Mouse (Mus musculus): ENCODE measurements at regions not wholly inside any gene's neighbourhood (a gene's known extent, or its start where the extent isn't known, plus 50 kb on each side); places are given as distances from the start of the nearest gene placed in this dataset.

DNA sequence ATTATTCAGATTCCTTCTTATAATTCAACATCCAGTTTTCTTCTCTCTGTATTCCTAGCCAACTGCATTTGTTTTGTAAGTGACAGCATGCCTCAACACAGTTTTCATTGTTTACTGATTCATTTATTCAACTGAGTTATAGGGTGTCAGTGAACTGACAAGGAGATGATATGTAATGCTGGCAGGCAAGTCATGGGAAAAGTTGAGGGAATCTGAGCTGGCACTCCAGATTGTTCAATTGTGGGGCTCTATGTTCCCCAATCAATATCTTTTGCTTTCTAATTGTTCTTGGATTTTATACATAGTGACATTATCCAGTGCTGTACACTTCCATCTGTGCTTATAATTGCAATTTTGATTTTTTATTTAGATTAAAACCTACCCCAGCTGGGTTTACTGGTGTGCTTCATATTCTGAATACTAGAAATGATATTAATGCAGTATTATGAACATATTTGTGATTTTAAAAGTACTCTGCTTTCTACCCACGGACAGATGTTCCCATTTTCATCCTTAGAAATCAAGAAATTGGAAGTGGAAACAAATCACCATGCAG, 1015.5 kb downstream of the D3Ertd751e start:
- Histone ChIP-seq H3K9ac (replicated peaks) (no peak overlapping the region), H3K4me2 (ENCODE audit: low read depth, low read length) (no peak overlapping the region), H3K27me3 (ENCODE audit: insufficient read depth, low read length) (no peaks in the 10 kb centered on the region), H3K9me3 (ENCODE audit: low read length) (no peaks in the 10 kb centered on the region), H3K27ac (ENCODE audit: low read depth) (no peak overlapping the region), H3K4me3 (ENCODE audit: low read depth, low read length) (no peak overlapping the region), H3K36me3 (replicated peaks; ENCODE audit: insufficient read depth, low read length) (no peaks in the 10 kb centered on the region), H3K4me1 (ENCODE audit: insufficient read depth) (no peaks in the 10 kb centered on the region)
- no peak for DNase-seq
- no peak for ATAC-seq
- TF ChIP-seq CTCF (IDR thresholded peaks at IDR 0.05; ENCODE audit: low read depth) (no peak), EP300 (IDR thresholded peaks at IDR 0.05; ENCODE audit: low read depth) (no peak)
- 35% methylated on average over 1 of the region's 1 CpGs for WGBS (ENCODE audit: insufficient replicate concordance)

DNA sequence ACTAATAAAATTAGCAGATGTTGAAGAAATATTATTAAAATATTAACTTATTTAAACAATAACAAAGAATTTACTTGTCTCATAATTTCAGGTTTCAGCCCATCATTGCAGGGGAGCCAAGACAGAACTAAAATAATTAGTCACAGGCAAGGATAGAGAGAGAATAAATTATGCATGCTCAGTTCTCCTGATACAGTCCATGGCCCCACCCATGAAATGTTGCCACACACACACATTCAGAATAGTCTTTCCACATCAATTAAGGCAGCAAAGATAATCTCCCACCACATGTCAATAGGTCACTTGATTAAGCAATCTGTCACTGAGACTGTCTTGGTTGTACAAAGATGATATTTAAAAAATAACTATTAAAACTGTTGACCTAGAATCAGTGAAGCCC, 1019.8 kb downstream of the D3Ertd751e start:
- Histone ChIP-seq H3K9ac (replicated peaks) (no peak overlapping the region), H3K4me2 (ENCODE audit: low read depth, low read length) (no peak overlapping the region), H3K9me3 (ENCODE audit: low read length) (no peaks in the 10 kb centered on the region), H3K27me3 (ENCODE audit: insufficient read depth, low read length) (no peaks in the 10 kb centered on the region), H3K36me3 (replicated peaks; ENCODE audit: insufficient read depth, low read length) (no peaks in the 10 kb centered on the region), H3K4me3 (ENCODE audit: low read depth, low read length) (no peak overlapping the region), H3K27ac (ENCODE audit: low read depth) (no peak overlapping the region), H3K4me1 (ENCODE audit: insufficient read depth) (no peaks in the 10 kb centered on the region)
- DNase-seq (no peak), ATAC-seq (no peak)
- no peak for TF ChIP-seq CTCF (IDR thresholded peaks at IDR 0.05; ENCODE audit: low read depth)
- TF ChIP-seq EP300 (IDR thresholded peaks at IDR 0.05; ENCODE audit: low read depth): no peak

DNA sequence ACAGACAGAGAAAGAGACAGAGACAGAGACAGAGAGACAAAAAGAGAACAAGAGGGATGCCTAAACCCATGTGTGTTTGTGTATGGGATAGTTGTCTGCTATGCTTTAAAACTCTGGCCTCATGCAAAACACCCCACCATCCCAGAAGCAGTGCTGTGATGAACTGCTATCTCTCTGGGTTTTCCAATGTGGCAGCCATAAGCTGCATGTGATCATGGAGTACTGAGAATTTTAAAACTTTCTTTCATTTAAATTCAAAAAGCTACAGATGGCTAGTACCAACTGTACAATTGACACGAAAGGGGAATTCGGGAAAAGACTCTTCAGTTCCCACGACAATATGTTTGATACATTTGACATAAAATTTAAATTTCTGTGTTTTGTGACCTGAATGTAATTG, 1041.1 kb downstream of the D3Ertd751e start:
- H3K4me2 ChIP-seq (ENCODE audit: low read depth, low read length): no peak overlapping the region
- TF ChIP-seq EP300 (IDR thresholded peaks at IDR 0.05; ENCODE audit: low read depth) (no peak), CTCF (IDR thresholded peaks at IDR 0.05; ENCODE audit: low read depth) (no peak)
- H3K27ac ChIP-seq (ENCODE audit: low read depth): no peak overlapping the region
- H3K36me3 ChIP-seq (replicated peaks; ENCODE audit: insufficient read depth, low read length): no peaks in the 10 kb centered on the region
- H3K4me1 ChIP-seq (ENCODE audit: insufficient read depth): no peaks in the 10 kb centered on the region
- H3K9ac ChIP-seq (replicated peaks): no peak overlapping the region
- ATAC-seq: no peak
- H3K9me3 ChIP-seq (ENCODE audit: low read length): no peaks in the 10 kb centered on the region
- WGBS (ENCODE audit: insufficient replicate concordance): 86% methylated on average over 3 of the region's 3 CpGs
- H3K4me3 ChIP-seq (ENCODE audit: low read depth, low read length): no peak overlapping the region
- H3K27me3 ChIP-seq (ENCODE audit: insufficient read depth, low read length): no peaks in the 10 kb centered on the region
- no peak for DNase-seq

DNA sequence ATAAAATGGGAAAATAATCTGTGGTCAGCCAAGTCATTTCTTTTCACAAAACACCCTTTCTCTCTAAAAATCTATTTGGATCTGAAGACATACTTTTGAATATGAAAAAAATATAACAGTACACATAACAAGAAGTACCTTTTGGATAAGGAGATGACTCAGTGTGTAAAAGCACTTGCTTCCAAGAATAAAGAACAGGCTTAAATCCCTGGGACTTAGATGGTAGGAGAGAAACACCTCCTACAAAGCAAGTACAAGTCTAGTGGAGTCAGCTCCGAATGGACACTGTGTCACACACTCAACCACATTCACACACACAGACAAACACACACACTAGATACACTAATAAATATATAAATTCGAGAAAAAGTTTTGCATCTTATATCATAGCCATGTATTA, 1041.8 kb downstream of the D3Ertd751e start:
- Histone ChIP-seq H3K4me2 (ENCODE audit: low read depth, low read length) (no peak overlapping the region), H3K9ac (replicated peaks) (no peak overlapping the region), H3K4me1 (ENCODE audit: insufficient read depth) (no peaks in the 10 kb centered on the region), H3K9me3 (ENCODE audit: low read length) (no peaks in the 10 kb centered on the region), H3K27me3 (ENCODE audit: insufficient read depth, low read length) (no peaks in the 10 kb centered on the region), H3K4me3 (ENCODE audit: low read depth, low read length) (no peak overlapping the region), H3K36me3 (replicated peaks; ENCODE audit: insufficient read depth, low read length) (no peaks in the 10 kb centered on the region), H3K27ac (ENCODE audit: low read depth) (no peak overlapping the region)
- 59% methylated on average over 2 of the region's 2 CpGs for WGBS (ENCODE audit: insufficient replicate concordance)
- TF ChIP-seq CTCF (IDR thresholded peaks at IDR 0.05; ENCODE audit: low read depth): no peak
- TF ChIP-seq EP300 (IDR thresholded peaks at IDR 0.05; ENCODE audit: low read depth): no peak
- no peak for DNase-seq
- no peak for ATAC-seq

DNA sequence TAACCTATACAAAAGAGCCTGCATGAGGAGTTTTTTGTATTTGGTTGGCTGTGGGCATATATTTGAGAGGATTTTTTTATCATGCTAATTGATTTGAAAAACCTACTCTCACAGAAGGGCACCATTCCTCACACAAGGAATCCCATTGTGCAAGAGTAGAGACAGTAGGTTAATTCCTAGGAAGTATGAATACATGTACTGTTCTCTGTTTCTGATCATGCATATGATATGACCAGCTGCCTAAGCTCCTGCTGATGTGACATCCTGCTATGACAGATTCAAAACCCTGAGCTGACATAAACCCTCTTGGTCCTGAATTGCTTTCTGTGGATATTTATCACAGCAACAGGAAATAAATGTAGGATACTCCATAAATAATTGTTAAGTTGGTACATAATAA, 1048.0 kb downstream of the D3Ertd751e start:
- H3K4me3 ChIP-seq (ENCODE audit: low read depth, low read length): no peak overlapping the region
- no peak overlapping the region for H3K4me2 ChIP-seq (ENCODE audit: low read depth, low read length)
- no peak for ATAC-seq
- H3K27me3 ChIP-seq (ENCODE audit: insufficient read depth, low read length): no peaks in the 10 kb centered on the region
- no peaks in the 10 kb centered on the region for H3K9me3 ChIP-seq (ENCODE audit: low read length)
- no peaks in the 10 kb centered on the region for H3K36me3 ChIP-seq (replicated peaks; ENCODE audit: insufficient read depth, low read length)
- H3K27ac ChIP-seq (ENCODE audit: low read depth): no peak overlapping the region
- TF ChIP-seq EP300 (IDR thresholded peaks at IDR 0.05; ENCODE audit: low read depth) (no peak), CTCF (IDR thresholded peaks at IDR 0.05; ENCODE audit: low read depth) (no peak)
- no peaks in the 10 kb centered on the region for H3K4me1 ChIP-seq (ENCODE audit: insufficient read depth)
- no peak overlapping the region for H3K9ac ChIP-seq (replicated peaks)
- DNase-seq: no peak

DNA sequence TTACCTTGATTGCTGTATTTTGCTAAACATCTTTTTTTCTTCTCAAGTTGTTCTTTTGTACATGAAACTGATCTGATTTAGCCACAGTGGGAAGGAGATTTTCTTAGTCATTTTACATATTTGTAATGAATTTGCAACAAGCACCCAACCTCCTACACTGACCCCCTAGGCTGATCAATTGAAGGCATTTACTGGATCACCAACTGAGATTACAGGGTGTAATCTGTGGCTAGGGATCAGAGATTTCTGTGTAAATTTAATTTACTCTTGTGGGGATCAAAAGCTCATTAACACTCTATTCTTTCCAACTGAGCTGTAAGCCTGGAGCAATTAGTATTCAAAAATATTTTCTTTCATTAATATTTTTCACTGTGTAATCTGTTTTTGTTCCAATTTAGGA, 1049.5 kb downstream of the D3Ertd751e start:
- Histone ChIP-seq H3K9ac (replicated peaks) (no peak overlapping the region), H3K4me3 (ENCODE audit: low read depth, low read length) (no peak overlapping the region), H3K27ac (ENCODE audit: low read depth) (no peak overlapping the region), H3K9me3 (ENCODE audit: low read length) (no peaks in the 10 kb centered on the region), H3K4me2 (ENCODE audit: low read depth, low read length) (no peak overlapping the region), H3K36me3 (replicated peaks; ENCODE audit: insufficient read depth, low read length) (no peaks in the 10 kb centered on the region), H3K27me3 (ENCODE audit: insufficient read depth, low read length) (no peaks in the 10 kb centered on the region), H3K4me1 (ENCODE audit: insufficient read depth) (no peaks in the 10 kb centered on the region)
- TF ChIP-seq CTCF (IDR thresholded peaks at IDR 0.05; ENCODE audit: low read depth) (no peak), EP300 (IDR thresholded peaks at IDR 0.05; ENCODE audit: low read depth) (no peak)
- ATAC-seq: no peak
- no peak for DNase-seq

DNA sequence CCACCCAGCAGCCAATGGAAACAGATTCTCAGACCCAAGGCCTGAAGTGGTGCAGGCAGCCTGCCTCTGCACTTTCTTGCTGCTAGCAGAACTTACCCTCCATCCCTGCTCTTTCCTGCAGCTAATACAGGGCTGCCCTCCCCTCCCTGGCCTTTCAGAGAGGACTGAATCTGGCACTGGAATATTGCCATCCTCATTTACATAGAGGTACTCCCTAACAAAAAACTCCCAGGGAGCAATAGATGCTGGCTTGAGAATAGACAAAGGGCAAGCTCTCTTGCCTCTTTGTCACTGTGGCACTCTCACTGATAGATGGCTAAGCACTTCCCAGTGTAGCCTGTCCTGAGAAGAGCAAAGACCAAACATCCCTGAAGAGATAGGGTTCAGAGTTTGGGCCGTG, 1088.0 kb downstream of the D3Ertd751e start:
- H3K4me3 ChIP-seq (ENCODE audit: low read depth, low read length): no peak overlapping the region
- ATAC-seq: no peak

More for the DNA sequence above, 1088.0 kb downstream of the D3Ertd751e start:
- Histone ChIP-seq H3K9ac (replicated peaks) (no peak overlapping the region), H3K4me2 (ENCODE audit: low read depth, low read length) (no peak overlapping the region), H3K27ac (ENCODE audit: low read depth) (no peak overlapping the region), H3K9me3 (ENCODE audit: low read length) (no peaks in the 10 kb centered on the region), H3K27me3 (ENCODE audit: insufficient read depth, low read length) (no peaks in the 10 kb centered on the region), H3K4me1 (ENCODE audit: insufficient read depth) (no peaks in the 10 kb centered on the region), H3K36me3 (replicated peaks; ENCODE audit: insufficient read depth, low read length) (no peaks in the 10 kb centered on the region)
- WGBS (ENCODE audit: insufficient replicate concordance): 34% methylated on average over 1 of the region's 1 CpGs
- TF ChIP-seq CTCF (IDR thresholded peaks at IDR 0.05; ENCODE audit: low read depth) (no peak), EP300 (IDR thresholded peaks at IDR 0.05; ENCODE audit: low read depth) (no peak)
- DNase-seq: no peak

Data from liver, postnatal 0 days (tissue).